In the genomic region with DNA sequence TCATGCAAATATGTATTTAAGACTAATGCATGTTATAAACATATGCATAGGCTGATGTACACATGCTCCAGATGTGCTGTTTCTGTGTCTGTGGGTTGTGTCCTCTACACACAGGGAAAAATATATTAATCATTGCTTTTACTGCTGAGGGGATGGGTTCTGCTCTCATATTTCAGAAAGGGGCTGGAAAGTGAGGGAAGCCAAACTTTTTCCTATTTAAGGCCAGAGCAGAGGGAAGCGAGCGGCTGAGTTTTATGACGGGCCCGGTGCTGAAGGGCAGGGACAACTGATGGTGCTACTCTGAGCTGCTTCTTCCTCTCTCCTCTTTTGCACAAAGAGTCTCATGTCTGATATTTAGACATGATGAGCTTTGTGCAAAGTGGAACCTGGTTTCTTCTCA, we compare ENCODE assay signal across 8 mouse cellular contexts. TPM values are rescaled to one million over a fixed set of nuclear protein-coding genes. Genes with fewer than 3 reads are reported as not detected.
DNase-seq lines count a peak whose midpoint lies in the region; ATAC-seq and TF ChIP-seq lines count a peak whose summit lies in the region.

Col3a1 (plus strand) TSS at position 151 of the 400 bp plus-strand sequence.

- no peaks in the 10 kb centered on the region for H3K9me3 ChIP-seq in hindbrain, embryonic 15.5 days
- no peaks in the 10 kb centered on the region for H3K9me3 ChIP-seq in neural tube, embryonic 11.5 days (ENCODE audit: control insufficient read depth, low read length)

- H3K36me3 ChIP-seq in hindbrain, embryonic 15.5 days, result no peaks in the 10 kb centered on the region
- H3K36me3 ChIP-seq in liver, adult 2 months (ENCODE audit: control insufficient read depth, insufficient read depth, low read length), result no peaks in the 10 kb centered on the region
- no peaks in the 10 kb centered on the region for H3K36me3 ChIP-seq in neural tube, embryonic 11.5 days (ENCODE audit: control insufficient read depth, insufficient read depth, low read length)

- no peak for DNase-seq in layer of hippocampus, postnatal 14 days (ENCODE audit: low spot score in 2 of 2)
- no peak for DNase-seq in layer of hippocampus, adult 11-12 months (ENCODE audit: low spot score)
- peak; percentile 71 for DNase-seq in gastrocnemius, postnatal 10 days
- no peak for DNase-seq in liver, adult 2 months (ENCODE audit: extremely low read depth, low read depth, low spot score)
- DNase-seq in neural tube, embryonic 11.5 days (ENCODE audit: low spot score), result peak; percentile 38
- DNase-seq in spleen, adult 18-20 months, result no peak

- H3K4me1 ChIP-seq in hindbrain, embryonic 15.5 days (replicated peaks), result 0 out of 2 replicates have a peak, but pooled peaks cover 3% of the 10 kb centered on the region
- H3K4me1 ChIP-seq in liver, adult 2 months (ENCODE audit: control insufficient read depth, insufficient read depth, low read length), result no peaks in the 10 kb centered on the region
- no peaks in the 10 kb centered on the region for H3K4me1 ChIP-seq in neural tube, embryonic 11.5 days (ENCODE audit: control insufficient read depth, insufficient read depth, low read length)

- no peaks in the 10 kb centered on the region for H3K79me2 ChIP-seq in liver, adult 2 months (ENCODE audit: control insufficient read depth, insufficient read depth, low read length)

- no peak for TF ChIP-seq CTCF in liver, adult 2 months (IDR thresholded peaks at IDR 0.05; ENCODE audit: low read depth, low read length)

- no peak within 1 kb of the TSS for H3K4me3 ChIP-seq in hindbrain, embryonic 15.5 days
- H3K4me3 ChIP-seq in liver, adult 2 months (ENCODE audit: insufficient read depth, low read depth, low read length), result peak within 1 kb of the TSS; percentile 33; the same call in 1 of the 2 replicates
- H3K4me3 ChIP-seq in neural tube, embryonic 11.5 days (ENCODE audit: low read depth, low read length), result peak within 1 kb of the TSS; percentile 27

- ATAC-seq in hindbrain, embryonic 15.5 days (ENCODE audit: low FRiP score, low read depth), result no peak
- no peak for ATAC-seq in neural tube, embryonic 11.5 days (ENCODE audit: insufficient read depth, low FRiP score, low TSS enrichment)
- no peak for ATAC-seq in monocyte, adult 5-6 weeks (replicated peaks; ENCODE audit: insufficient number of reproducible peaks, low FRiP score, low TSS enrichment, poor library complexity, severe bottlenecking)

- H3K27ac ChIP-seq in hindbrain, embryonic 15.5 days (replicated peaks), result no peak within 1 kb of the TSS
- 0 out of 2 replicates have a peak within 1 kb of the TSS, but pooled peaks have one; percentile 44 for H3K27ac ChIP-seq in liver, adult 2 months (replicated peaks; ENCODE audit: insufficient read depth, low read depth, low read length)
- peak within 1 kb of the TSS; percentile 63; the same call in 1 of the 2 replicates for H3K27ac ChIP-seq in neural tube, embryonic 11.5 days (ENCODE audit: low read depth, low read length)

- no peak within 1 kb of the TSS for H3K9ac ChIP-seq in hindbrain, embryonic 15.5 days
- no peak within 1 kb of the TSS; the same call in 1 of the 2 replicates for H3K9ac ChIP-seq in liver, adult 2 months (ENCODE audit: low read depth, low read length)
- H3K9ac ChIP-seq in neural tube, embryonic 11.5 days (ENCODE audit: low read length), result peak within 1 kb of the TSS; percentile 35; the same call in 1 of the 2 replicates

- H3K4me2 ChIP-seq in hindbrain, embryonic 15.5 days, result no peak within 1 kb of the TSS
- no peak within 1 kb of the TSS for H3K4me2 ChIP-seq in neural tube, embryonic 11.5 days (ENCODE audit: low read depth)

- H3K27me3 ChIP-seq in hindbrain, embryonic 15.5 days, result no peaks in the 10 kb centered on the region
- H3K27me3 ChIP-seq in liver, adult 2 months (ENCODE audit: control insufficient read depth, insufficient read depth, low read length), result no peaks in the 10 kb centered on the region
- no peaks in the 10 kb centered on the region for H3K27me3 ChIP-seq in neural tube, embryonic 11.5 days (ENCODE audit: control insufficient read depth, insufficient read depth, low read length)

- 86% methylated on average over 4 of the region's 4 CpGs for WGBS in hindbrain, embryonic 15.5 days
- WGBS in liver, adult 2 months, result 81% methylated on average over 4 of the region's 4 CpGs
- 43% methylated on average over 4 of the region's 4 CpGs for WGBS in neural tube, embryonic 11.5 days

- no peak for TF ChIP-seq POLR2A in liver, adult 2 months (IDR thresholded peaks at IDR 0.05; ENCODE audit: extremely low read depth, insufficient read depth, low read length)

RNA-seq across cellular contexts. Expression of gene Col3a1, which starts in this region (rescaled TPM):
- 10 to 100 TPM; 26.6 to 46.5 TPM for total RNA-seq in layer of hippocampus, postnatal 14 days (2021)
- 1,000 to 10,000 TPM; 2,839 to 3,651 TPM for total RNA-seq in gastrocnemius, postnatal 10 days (2021)
- 209 and 251 TPM in 2 replicates for polyA plus RNA-seq in hindbrain, embryonic 15.5 days (2015; fragmentation: Nextera tagmentation; extraction: Ambion mirVana)
- total RNA-seq in liver, adult 2 months (2014; rRNA removed), result 28.3 and 31.3 TPM in 2 replicates
- polyA plus RNA-seq in liver, adult 2 months (2012; rRNA removed), result 5.3 and 6.1 TPM in 2 replicates
- polyA plus RNA-seq in neural tube, embryonic 11.5 days (2014; fragmentation: Nextera tagmentation; extraction: Ambion mirVana), result 340 and 386 TPM in 2 replicates
- not detected in 3 replicates for total RNA-seq in monocyte, adult 5-6 weeks (2017)

Comparison
In these comparisons a context has a peak if more than half of its experiments do, and no peak if none do; other contexts are left out.
1. RNA of gene Col3a1 (total RNA-seq): 2,839 to 3,651 TPM in gastrocnemius, postnatal 10 days; 26.6 to 46.5 TPM in layer of hippocampus, postnatal 14 days, 28.3 to 31.3 TPM in liver, adult 2 months and not detected in monocyte, adult 5-6 weeks; every median in the first group is over 10 times any median in the second.
2. RNA of gene Col3a1 (polyA plus RNA-seq): 340 to 386 TPM in neural tube, embryonic 11.5 days and 209 to 251 TPM in hindbrain, embryonic 15.5 days; 5.3 to 6.1 TPM in liver, adult 2 months; every median in the first group is over 10 times any median in the second.
3. DNase-seq: peak in gastrocnemius, postnatal 10 days (single experiment) and neural tube, embryonic 11.5 days (single experiment); none in layer of hippocampus, postnatal 14 days (0 of 2), layer of hippocampus, adult 11-12 months (single experiment), liver, adult 2 months (single experiment) and spleen, adult 18-20 months (0 of 2).